Mouse (Mus musculus): ENCODE results near the gene Pole4.
"Not testable (repeated sequence)": the region's sequence is repeated elsewhere in the genome, so short reads cannot be mapped to it uniquely, and the experiment has no call there.

The Pole4 gene

GRCm38 (mm10) chr6:82715253-82715652 lies 10.1 kb upstream of the Pole4 start:
- no peak for DNase-seq (ENCODE audit: low spot score in 2 of 2)

- DNase-seq (ENCODE audit: low spot score in 2 of 2): no peak
Observed at GRCm38 (mm10) chr6:82714841-82715240, 9.7 kb upstream of the Pole4 start.

- peak; percentile 59 to 71 for DNase-seq (ENCODE audit: low spot score in 2 of 2)
Observed at GRCm38 (mm10) chr6:82714243-82714642, 9.1 kb upstream of the Pole4 start.

GRCm38 (mm10) chr6:82707742-82708141 lies 2.6 kb upstream of the Pole4 start:
- DNase-seq (ENCODE audit: low spot score in 2 of 2): no peak

- DNase-seq (ENCODE audit: low spot score in 2 of 2): no peak
Observed at GRCm38 (mm10) chr6:82707241-82707640, 2.1 kb upstream of the Pole4 start.

GRCm38 (mm10) chr6:82703710-82704109 lies 1.5 kb downstream of the Pole4 start:
- DNase-seq (ENCODE audit: low spot score in 2 of 2): no peak

- peak; percentile 73 to 84 for DNase-seq (ENCODE audit: low spot score in 2 of 2)
Observed at GRCm38 (mm10) chr6:82702593-82703017, 2.6 kb downstream of the Pole4 start.

GRCm38 (mm10) chr6:82701296-82701695 lies 3.9 kb downstream of the Pole4 start:
- no peak for DNase-seq (ENCODE audit: low spot score in 2 of 2)

GRCm38 (mm10) chr6:82699831-82700230 lies 5.3 kb downstream of the Pole4 start:
- DNase-seq (ENCODE audit: low spot score in 2 of 2): no peak

GRCm38 (mm10) chr6:82696736-82697135 lies 8.4 kb downstream of the Pole4 start:
- no peak for DNase-seq (ENCODE audit: low spot score in 2 of 2)

GRCm38 (mm10) chr6:82694668-82695067 lies 10.5 kb downstream of the Pole4 start:
- DNase-seq (ENCODE audit: low spot score in 2 of 2): no peak

- DNase-seq (ENCODE audit: low spot score in 2 of 2): no peak
Observed at GRCm38 (mm10) chr6:82689474-82689873, 15.7 kb downstream of the Pole4 start.

- not testable (repeated sequence) for DNase-seq (ENCODE audit: low spot score in 2 of 2)
Observed at GRCm38 (mm10) chr6:82688586-82688985, 16.6 kb downstream of the Pole4 start.

GRCm38 (mm10) chr6:82684136-82684535 lies 21.0 kb downstream of the Pole4 start:
- DNase-seq (ENCODE audit: low spot score in 2 of 2): no peak

GRCm38 (mm10) chr6:82679286-82679685 lies 25.9 kb downstream of the Pole4 start:
- DNase-seq (ENCODE audit: low spot score in 2 of 2): not testable (repeated sequence)

GRCm38 (mm10) chr6:82677629-82678028 lies 27.5 kb downstream of the Pole4 start:
- not testable (repeated sequence) for DNase-seq (ENCODE audit: low spot score in 2 of 2)

GRCm38 (mm10) chr6:82666480-82666879 lies 38.7 kb downstream of the Pole4 start:
- DNase-seq (ENCODE audit: low spot score in 2 of 2): no peak

- DNase-seq (ENCODE audit: low spot score in 2 of 2): no peak
Observed at GRCm38 (mm10) chr6:82653169-82653525, 52.0 kb downstream of the Pole4 start.

- DNase-seq (ENCODE audit: low spot score in 2 of 2): peak; percentile 99
Observed at GRCm38 (mm10) chr6:82652521-82653168, 52.5 kb downstream of the Pole4 start.

- DNase-seq (ENCODE audit: low spot score in 2 of 2): no peak
Observed at GRCm38 (mm10) chr6:82649096-82649495, 56.1 kb downstream of the Pole4 start.

GRCm38 (mm10) chr6:82647940-82648655 lies 57.1 kb downstream of the Pole4 start:
- DNase-seq (ENCODE audit: low spot score in 2 of 2): no peak

GRCm38 (mm10) chr6:82647001-82647400 lies 58.2 kb downstream of the Pole4 start:
- no peak for DNase-seq (ENCODE audit: low spot score in 2 of 2)

GRCm38 (mm10) chr6:82640046-82640445 lies 65.1 kb downstream of the Pole4 start:
- DNase-seq (ENCODE audit: low spot score in 2 of 2): no peak

Measured in natural killer cell, adult 2 months (primary cell).